Mouse (Mus musculus) CH12.LX (cell line): ENCODE data around the gene Dexi. TPM values are rescaled to one million over a fixed set of nuclear protein-coding genes. Genes with fewer than 3 reads are reported as not detected.
A peak's percentile ranks its signal among the peaks of the same experiment; 100 is the strongest.

ENCODE experiments used
- DNase-seq: peaks from one replicate; pipeline ENCODE4 v3.0.0-alpha.2; 2013; ENCODE audit errors: extremely low read depth
- H3K27ac ChIP-seq: 2 replicates; pipeline ENCODE4 v1.5.1; 2012; ENCODE audit warnings: low read depth, mild to moderate bottlenecking, control low read depth, moderate library complexity; ENCODE audit not compliant: insufficient read depth
- H3K27me3 ChIP-seq: replicated peaks from 2 replicates; pipeline ENCODE3; 2012; ENCODE audit warnings: inconsistent platforms
- H3K36me3 ChIP-seq, 2 experiments: replicated peaks in 1 of 2; 2 replicates each; pipeline versions ENCODE3 to v1.6.1; 2012; ENCODE audit warnings: inconsistent platforms in 1 of 2, low read length in 1 of 2, mild to moderate bottlenecking in 1 of 2, mixed read lengths in 1 of 2, moderate library complexity in 1 of 2; ENCODE audit not compliant: control insufficient read depth in 1 of 2, insufficient read depth in 1 of 2
- H3K4me1 ChIP-seq, 2 experiments: 2 replicates each; pipeline ENCODE4 v1.6.1; 2012; ENCODE audit warnings: inconsistent platforms in 1 of 2, moderate library complexity in 1 of 2; ENCODE audit not compliant: insufficient read depth in 2 of 2, control insufficient read depth in 1 of 2
- H3K4me2 ChIP-seq: 2 replicates; pipeline ENCODE4 v1.6.1; 2012; ENCODE audit warnings: low read depth, mild to moderate bottlenecking, control low read depth; ENCODE audit not compliant: poor library complexity, insufficient read depth, severe bottlenecking
- H3K4me3 ChIP-seq, 3 experiments: fragments of 150-350 bp in 1 of 3; sonication (generic) in 1 of 3; replicated peaks in 1 of 3; 2 replicates each; pipeline versions ENCODE3 to v1.5.1; 2011 to 2012; ENCODE audit warnings: low read depth in 2 of 3, low read length in 2 of 3, mild to moderate bottlenecking in 2 of 3, moderate library complexity in 2 of 3, control low read depth in 1 of 3, improper control_type of control experiment in 1 of 3, inconsistent platforms in 1 of 3, mixed read lengths in 1 of 3; ENCODE audit not compliant: poor library complexity in 1 of 3
- H3K79me2 ChIP-seq: replicated peaks from 2 replicates; pipeline ENCODE4 v1.6.1; 2012; ENCODE audit warnings: mild to moderate bottlenecking, moderate library complexity; ENCODE audit not compliant: control insufficient read depth, poor library complexity, insufficient read depth, severe bottlenecking; ENCODE audit errors: extremely low read depth
- H3K9ac ChIP-seq: 2 replicates; pipeline ENCODE4 v1.6.1; 2012; ENCODE audit warnings: low read depth, mild to moderate bottlenecking, control low read depth, moderate library complexity; ENCODE audit not compliant: insufficient read depth
- H3K9me3 ChIP-seq: replicated peaks from 2 replicates; pipeline ENCODE3; 2012; ENCODE audit warnings: low read length, inconsistent platforms, mixed read lengths
- BHLHE40 ChIP-seq: IDR thresholded peaks from 2 replicates; pipeline ENCODE4 v1.6.1; 2011; ENCODE audit warnings: mild to moderate bottlenecking, low read depth, low read length, improper control_type of control experiment
- CHD1 ChIP-seq: IDR thresholded peaks from 2 replicates; pipeline ENCODE4 v1.6.1; 2012; ENCODE audit warnings: low read depth, low read length, improper control_type of control experiment, inconsistent platforms
- CHD2 ChIP-seq: IDR thresholded peaks from 2 replicates; pipeline ENCODE4 v1.6.1; 2011; ENCODE audit warnings: low read length, improper control_type of control experiment
- CTCF ChIP-seq, 2 experiments: IDR thresholded peaks in 1 of 2; conservative IDR thresholded peaks in 1 of 2; 2 replicates each; pipeline ENCODE4 v1.5.1; 2011 to 2012; ENCODE audit warnings: low read depth in 2 of 2, low read length in 2 of 2, improper control_type of control experiment in 1 of 2, inconsistent platforms in 1 of 2, mild to moderate bottlenecking in 1 of 2, moderate library complexity in 1 of 2
- E2F4 ChIP-seq: IDR thresholded peaks from 2 replicates; pipeline ENCODE4 v1.6.1; 2011; ENCODE audit warnings: low read depth, low read length, improper control_type of control experiment; ENCODE audit not compliant: insufficient replicate concordance
- ELF1 ChIP-seq: IDR thresholded peaks from 2 replicates; pipeline ENCODE4 v1.6.1; 2014; ENCODE audit warnings: low read depth, mild to moderate bottlenecking, inconsistent platforms, low read length, improper control_type of control experiment
- EP300 ChIP-seq: IDR thresholded peaks from 2 replicates; pipeline ENCODE4 v1.6.1; 2011; ENCODE audit warnings: low read length, improper control_type of control experiment
- ETS1 ChIP-seq: conservative IDR thresholded peaks from 2 replicates; pipeline ENCODE4 v1.6.1; 2012; ENCODE audit warnings: low read depth, mild to moderate bottlenecking, inconsistent platforms, low read length, improper control_type of control experiment, moderate library complexity
- GABPA ChIP-seq: IDR thresholded peaks from 2 replicates; pipeline ENCODE4 v1.6.1; 2012; ENCODE audit warnings: low read depth, low read length, improper control_type of control experiment, inconsistent platforms; ENCODE audit not compliant: insufficient replicate concordance
- HCFC1 ChIP-seq: IDR thresholded peaks from 2 replicates; pipeline ENCODE4 v1.6.1; 2012; ENCODE audit warnings: low read depth, mild to moderate bottlenecking, inconsistent platforms, low read length, improper control_type of control experiment
- IRF4 ChIP-seq: IDR thresholded peaks from 2 replicates; pipeline ENCODE4 v1.6.1; 2014; ENCODE audit warnings: low read depth, mild to moderate bottlenecking, inconsistent platforms, low read length, improper control_type of control experiment
- JUN ChIP-seq: IDR thresholded peaks from 2 replicates; pipeline ENCODE4 v1.6.1; 2011; ENCODE audit warnings: low read depth, mild to moderate bottlenecking, low read length, improper control_type of control experiment, moderate library complexity; ENCODE audit not compliant: insufficient read depth
- JUND ChIP-seq: conservative IDR thresholded peaks from 2 replicates; pipeline ENCODE4 v1.6.1; 2011; ENCODE audit warnings: low read depth, low read length, improper control_type of control experiment
- KAT2A ChIP-seq: IDR thresholded peaks from 2 replicates; pipeline ENCODE4 v1.6.1; 2012; ENCODE audit warnings: low read length, improper control_type of control experiment, inconsistent platforms; ENCODE audit not compliant: insufficient replicate concordance
- MAFK ChIP-seq: IDR thresholded peaks from 2 replicates; pipeline ENCODE4 v1.6.1; 2011; ENCODE audit warnings: low read length, improper control_type of control experiment; ENCODE audit not compliant: insufficient replicate concordance
- MAX ChIP-seq: IDR thresholded peaks from 2 replicates; pipeline ENCODE4 v1.6.1; 2011; ENCODE audit warnings: low read length, improper control_type of control experiment
- MAZ ChIP-seq: IDR thresholded peaks from 2 replicates; pipeline ENCODE4 v1.6.1; 2012; ENCODE audit warnings: low read depth, mild to moderate bottlenecking, inconsistent platforms, low read length, improper control_type of control experiment, moderate library complexity
- MEF2A ChIP-seq: IDR thresholded peaks from 2 replicates; pipeline ENCODE4 v1.6.1; 2014; ENCODE audit warnings: low read depth, mild to moderate bottlenecking, inconsistent platforms, low read length, improper control_type of control experiment, borderline replicate concordance
- MXI1 ChIP-seq: IDR thresholded peaks from 2 replicates; pipeline ENCODE4 v1.6.1; 2011; ENCODE audit warnings: mild to moderate bottlenecking, low read depth, low read length, improper control_type of control experiment
- MYC ChIP-seq: IDR thresholded peaks from 2 replicates; pipeline ENCODE4 v1.6.1; 2011; ENCODE audit warnings: low read depth, mild to moderate bottlenecking, improper control_type of control experiment, low read length
- NELFE ChIP-seq: IDR thresholded peaks from 2 replicates; pipeline ENCODE4 v1.6.1; 2011; ENCODE audit warnings: low read depth, low read length, improper control_type of control experiment
- NRF1 ChIP-seq: IDR thresholded peaks from 2 replicates; pipeline ENCODE4 v1.6.1; 2014; ENCODE audit warnings: low read depth, mild to moderate bottlenecking, inconsistent platforms, low read length, improper control_type of control experiment, moderate library complexity
- PAX5 ChIP-seq: IDR thresholded peaks from 2 replicates; pipeline ENCODE4 v1.6.1; 2012; ENCODE audit warnings: low read length, inconsistent platforms, mixed read lengths
- POLR2A ChIP-seq: IDR thresholded peaks from 2 replicates; pipeline ENCODE4 v1.6.1; 2011; ENCODE audit warnings: low read depth, mild to moderate bottlenecking, improper control_type of control experiment, low read length
- POLR2AphosphoS2 ChIP-seq: IDR thresholded peaks from 2 replicates; pipeline ENCODE4 v1.6.1; 2011; ENCODE audit warnings: low read depth, low read length, improper control_type of control experiment
- RAD21 ChIP-seq: IDR thresholded peaks from 2 replicates; pipeline ENCODE4 v1.6.1; 2011; ENCODE audit warnings: low read depth, mild to moderate bottlenecking, low read length, improper control_type of control experiment, moderate library complexity
- RCOR1 ChIP-seq: conservative IDR thresholded peaks from 2 replicates; pipeline ENCODE4 v1.6.1; 2012; ENCODE audit warnings: low read depth, mild to moderate bottlenecking, inconsistent platforms, low read length, improper control_type of control experiment
- SIN3A ChIP-seq: IDR thresholded peaks from 2 replicates; pipeline ENCODE4 v1.6.1; 2012; ENCODE audit warnings: low read length, improper control_type of control experiment, inconsistent platforms
- SMC3 ChIP-seq: IDR thresholded peaks from 2 replicates; pipeline ENCODE4 v1.6.1; 2011; ENCODE audit warnings: low read depth, low read length, improper control_type of control experiment
- TBP ChIP-seq: conservative IDR thresholded peaks from 2 replicates; pipeline ENCODE4 v1.6.1; 2011; ENCODE audit warnings: low read depth, low read length, improper control_type of control experiment
- TCF12 ChIP-seq: IDR thresholded peaks from 2 replicates; pipeline ENCODE4 v1.6.1; 2014; ENCODE audit warnings: low read depth, mild to moderate bottlenecking, inconsistent platforms, low read length, improper control_type of control experiment
- UBTF ChIP-seq: IDR thresholded peaks from 2 replicates; pipeline ENCODE4 v1.6.1; 2012; ENCODE audit warnings: low read depth, mild to moderate bottlenecking, inconsistent platforms, low read length, improper control_type of control experiment, moderate library complexity
- USF1 ChIP-seq: IDR thresholded peaks from 2 replicates; pipeline ENCODE4 v1.6.1; 2014; ENCODE audit warnings: low read depth, mild to moderate bottlenecking, inconsistent platforms, low read length, improper control_type of control experiment
- USF2 ChIP-seq: conservative IDR thresholded peaks from 2 replicates; pipeline ENCODE4 v1.6.1; 2011; ENCODE audit warnings: low read depth, low read length, improper control_type of control experiment
- ZC3H11A ChIP-seq: IDR thresholded peaks from 2 replicates; pipeline ENCODE4 v1.6.1; 2012; ENCODE audit warnings: low read depth, mild to moderate bottlenecking, inconsistent platforms, low read length, improper control_type of control experiment
- ZKSCAN1 ChIP-seq: IDR thresholded peaks from 2 replicates; pipeline ENCODE4 v1.6.1; 2012; ENCODE audit warnings: low read depth, inconsistent platforms, low read length, improper control_type of control experiment, borderline replicate concordance
- ZMIZ1 ChIP-seq: IDR thresholded peaks from 2 replicates; pipeline ENCODE4 v1.6.1; 2012; ENCODE audit warnings: low read depth, mild to moderate bottlenecking, inconsistent platforms, low read length, improper control_type of control experiment
- ZNF384 ChIP-seq: IDR thresholded peaks from 2 replicates; pipeline ENCODE4 v1.6.1; 2012; ENCODE audit warnings: low read depth, low read length, improper control_type of control experiment, inconsistent platforms
- dilution Hi-C: fragments of 300-500 bp; cut with MboI; formaldehyde crosslinking; loops from 2 replicates; pipeline ENCODE4 v1.14.3; 2020; ENCODE audit warnings: low sequenced_read_pairs; ENCODE audit not compliant: extremely low pct_unique_long_range_greater_than_20kb, extremely low pct_ligation_motif_present
- in situ Hi-C: fragments of 300-500 bp; cut with MboI; formaldehyde crosslinking; loops from 3 replicates; pipeline ENCODE4 v1.14.3; 2019; ENCODE audit warnings: low sequenced_read_pairs, low pct_ligation_motif_present, low pct_unique_long_range_greater_than_20kb, mixed read lengths
- polyA plus RNA-seq: library from polyadenylated mRNA; unstranded; fragments of >175 nt; gene quantifications from 2 replicates; pipeline ENCODE4 v1.2.1, GENCODE M21; 2012; ENCODE audit warnings: low read depth; ENCODE audit not compliant: insufficient read length
- total RNA-seq, 2 experiments: library from RNA; depleted of rRNA; stranded (reverse); fragments of 300-350 nt in 1 of 2; fragments of >200 nt in 1 of 2; gene quantifications; 2 replicates each; pipeline ENCODE4 v1.2.3; 2012 to 2014

Dexi gene
- total and polyA plus RNA-seq, 3 experiments: 11.3 to 19.6 (median 14.1) TPM

DNA sequence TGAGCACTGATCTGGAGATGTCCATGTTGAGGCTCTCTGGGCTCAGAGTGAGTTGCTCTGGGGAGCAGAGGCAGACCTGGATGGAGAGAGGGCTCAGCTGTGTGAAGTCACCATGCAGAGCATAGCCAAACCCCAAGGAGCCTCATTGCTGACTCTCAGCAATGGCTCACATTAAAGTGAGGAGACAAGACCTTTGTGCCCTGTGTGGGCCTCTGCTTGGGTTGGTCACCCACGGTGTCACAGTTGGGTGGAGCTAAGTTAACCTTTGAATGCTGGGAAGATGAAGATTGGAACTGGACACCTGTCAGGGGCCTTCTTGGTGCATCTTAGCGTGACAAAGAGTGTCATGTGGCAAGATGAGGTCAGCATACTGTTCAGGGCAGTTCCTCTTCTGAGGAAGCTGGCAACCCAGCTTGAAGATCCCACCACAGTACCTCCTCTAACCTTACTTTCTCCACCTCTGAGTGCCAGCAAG, 47.0 kb downstream of the Dexi start (continued):
- no peak for TF ChIP-seq ZNF384
- peak; percentile 79; the same call in 1 of the 2 replicates for TF ChIP-seq MXI1

DNA sequence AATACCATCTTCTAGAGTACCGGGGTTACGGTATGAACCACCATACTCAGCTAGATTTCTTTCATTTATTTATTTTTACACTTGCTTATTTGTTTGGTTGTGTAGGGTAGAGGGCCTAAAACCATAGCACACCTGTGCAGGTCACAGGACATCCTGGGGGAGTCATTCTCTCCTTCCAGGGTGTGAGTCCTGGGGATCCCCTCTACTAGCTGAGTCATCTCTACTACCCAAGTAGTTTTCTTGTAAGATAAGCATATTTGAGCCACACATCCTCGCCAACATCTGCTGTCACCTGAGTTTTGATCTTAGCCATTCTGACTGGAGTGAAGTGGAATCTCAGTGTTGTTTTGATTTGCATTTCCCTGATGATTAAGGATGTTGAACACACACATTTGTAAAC, 50.3 kb downstream of the Dexi start:
- Histone ChIP-seq H3K9me3 (no peaks in the 10 kb centered on the region), H3K9ac (no peak overlapping the region), H3K4me3 (peak overlapping the region in 1 of 3 experiments; percentile 31), H3K27me3 (no peaks in the 10 kb centered on the region), H3K4me2 (peak overlapping the region; percentile 25; the same call in 1 of the 2 replicates), H3K36me3 (peaks cover 3 to 49% of the 10 kb centered on the region in 2 experiments), H3K79me2 (peaks cover 9% of the 10 kb centered on the region), H3K27ac (peak overlapping the region; percentile 12; the same call in 1 of the 2 replicates), H3K4me1 (peaks cover 34 to 52% of the 10 kb centered on the region in 2 experiments)
- in situ Hi-C loops (no loop called here), dilution Hi-C loops (no loop called here)
- TF ChIP-seq NELFE (no peak), TBP (0 out of 2 replicates have a peak, but pooled peaks have one; percentile 21), ZC3H11A (no peak), NRF1 (no peak), SMC3 (no peak), UBTF (no peak), USF2 (no peak), TCF12 (peak; percentile 90), JUND (peak; percentile 53; the same call in 1 of the 2 replicates), ELF1 (no peak), CHD1 (no peak), SIN3A (no peak), POLR2A (no peak), POLR2AphosphoS2 (no peak), BHLHE40 (peak; percentile 88), MXI1 (no peak), JUN (peak; percentile 62), KAT2A (no peak), PAX5 (no peak), MYC (no peak), ZMIZ1 (no peak), GABPA (no peak), IRF4 (peak; percentile 84), HCFC1 (no peak), RCOR1 (no peak), RAD21 (no peak; the same call in 1 of the 2 replicates), ETS1 (peak; percentile 96), E2F4 (no peak), CHD2 (no peak), ZKSCAN1 (no peak), MAFK (peak; percentile 83), CTCF (conservative IDR thresholded peaks at IDR 0.05 in 1 of 2, IDR thresholded peaks at IDR 0.05 in 1 of 2; ENCODE audit: low read depth in 2 of 2, low read length in 2 of 2) (no peak), MAX (no peak), MAZ (no peak), USF1 (no peak), EP300 (peak; percentile 90), ZNF384 (no peak), MEF2A (peak; percentile 63; the same call in 1 of the 2 replicates)
- DNase-seq: peak; percentile 66
